Mouse (Mus musculus): ENCODE results near the gene Lgr4. TPM values are rescaled to one million over a fixed set of nuclear protein-coding genes. Genes with fewer than 3 reads are reported as not detected.
"Not testable (repeated sequence)": the region's sequence is repeated elsewhere in the genome, so short reads cannot be mapped to it uniquely, and the experiment has no call there.

The Lgr4 gene
- total RNA-seq (2012; rRNA removed) = 68.9 and 108 TPM in 2 replicates

DNA sequence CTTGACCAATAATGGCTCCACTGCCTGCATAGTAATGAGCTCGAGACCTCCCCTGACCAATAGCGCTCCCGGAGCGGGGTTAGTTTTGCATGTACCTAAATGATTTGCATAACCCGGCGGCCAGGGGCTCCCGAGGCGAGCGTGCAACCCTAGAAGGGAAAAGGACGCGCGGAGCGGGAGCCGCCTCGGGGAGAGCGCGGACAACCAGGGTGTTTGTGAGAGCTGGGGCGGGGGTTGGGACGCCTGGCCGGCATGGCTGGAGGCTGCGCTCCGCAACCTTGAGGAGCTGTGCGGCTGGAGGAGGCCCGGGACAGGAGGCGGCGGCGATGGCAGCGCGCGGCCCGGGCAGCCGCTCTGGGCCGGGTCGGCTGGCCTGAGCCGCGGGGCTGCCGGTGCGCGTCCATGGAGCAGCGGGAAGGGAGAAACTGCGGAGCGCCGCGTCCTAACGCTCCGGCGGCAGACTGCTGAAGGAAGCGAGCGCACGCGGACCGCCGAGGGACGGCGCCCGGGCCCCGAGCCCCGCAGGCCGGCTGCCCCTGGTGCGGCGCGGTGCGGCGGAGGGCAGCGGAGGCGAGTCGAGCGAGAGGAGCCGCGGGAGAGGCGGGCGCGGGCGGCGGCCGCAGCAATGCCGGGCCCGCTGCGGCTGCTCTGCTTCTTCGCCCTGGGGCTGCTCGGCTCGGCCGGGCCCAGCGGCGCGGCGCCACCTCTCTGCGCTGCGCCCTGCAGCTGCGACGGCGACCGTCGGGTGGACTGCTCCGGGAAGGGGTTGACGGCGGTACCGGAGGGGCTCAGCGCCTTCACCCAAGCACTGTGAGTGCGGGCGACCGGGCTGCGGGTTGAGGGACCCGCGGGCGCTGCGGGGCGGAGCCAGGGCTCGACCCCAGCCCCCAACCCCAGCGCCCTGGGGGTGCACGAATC is at the start of gene Lgr4:
Gene Lgr4 (plus strand): TSS at position 152 of the 918 bp plus-strand sequence.
- Histone ChIP-seq H3K9me3 (ENCODE audit: control insufficient read depth, insufficient read depth, low read depth, low read length) (no peaks in the 10 kb centered on the region), H3K4me3 (ENCODE audit: insufficient read depth in 1 of 2, low read depth in 1 of 2, low read length in 2 of 2, poor library complexity in 1 of 2, severe bottlenecking in 1 of 2) (peak within 1 kb of the TSS; percentile 93 to 96), H3K9ac (ENCODE audit: insufficient read depth, low read depth, low read length, poor library complexity, severe bottlenecking) (peak within 1 kb of the TSS; percentile 98), H3K4me1 (ENCODE audit: control insufficient read depth in 2 of 2, insufficient read depth in 2 of 2, low read length in 2 of 2, poor library complexity in 1 of 2) (peaks cover 7 to 12% of the 10 kb centered on the region in 2 experiments), H3K36me3 (ENCODE audit: control insufficient read depth, insufficient read depth, low read length, poor library complexity, severe bottlenecking) (peaks cover 2% of the 10 kb centered on the region), H3K27ac (ENCODE audit: insufficient read depth, low read depth, low read length, poor library complexity, severe bottlenecking) (peak within 1 kb of the TSS; percentile 97)
- no peak for TF ChIP-seq ZNF384 (IDR thresholded peaks at IDR 0.05; ENCODE audit: low read depth, low read length)
- peak; percentile 31; the same call in 1 of the 2 replicates for TF ChIP-seq HCFC1 (IDR thresholded peaks at IDR 0.05; ENCODE audit: borderline replicate concordance, insufficient read depth, low read length)
- peak; percentile 95 for DNase-seq (ENCODE audit: low read depth, low spot score)
- in situ Hi-C loops (cut with MboI; ENCODE audit: low sequenced_read_pairs in 2 of 2, unreplicated experiment in 2 of 2) = no loop called here

DNA sequence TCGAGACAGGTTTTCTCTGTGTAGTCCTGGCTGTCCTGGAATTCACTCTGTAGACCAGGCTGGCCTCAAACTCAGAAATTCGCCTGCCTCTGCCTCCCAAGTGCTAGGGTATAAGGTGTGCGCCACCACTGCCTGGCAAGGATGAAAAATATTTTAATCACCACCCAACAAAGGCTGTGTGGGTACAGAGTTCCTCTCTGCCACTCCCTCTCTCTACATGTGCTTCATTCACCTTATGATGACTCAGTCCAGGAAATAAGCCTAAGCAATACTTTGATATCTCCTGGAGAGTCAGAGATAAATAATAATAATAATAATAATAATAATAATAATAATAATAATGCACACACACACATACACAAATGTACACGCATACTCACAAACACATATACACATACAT is 38.0 kb upstream of the Lgr4 start:
- not testable (repeated sequence) for H3K36me3 ChIP-seq (ENCODE audit: control insufficient read depth, insufficient read depth, low read length, poor library complexity, severe bottlenecking); H3K9ac ChIP-seq (ENCODE audit: insufficient read depth, low read depth, low read length, poor library complexity, severe bottlenecking); DNase-seq (ENCODE audit: low read depth, low spot score); H3K27ac ChIP-seq (ENCODE audit: insufficient read depth, low read depth, low read length, poor library complexity, severe bottlenecking); H3K4me3 ChIP-seq (ENCODE audit: insufficient read depth in 1 of 2, low read depth in 1 of 2, low read length in 2 of 2, poor library complexity in 1 of 2, severe bottlenecking in 1 of 2); H3K4me1 ChIP-seq (ENCODE audit: control insufficient read depth in 2 of 2, insufficient read depth in 2 of 2, low read length in 2 of 2, poor library complexity in 1 of 2); H3K9me3 ChIP-seq (ENCODE audit: control insufficient read depth, insufficient read depth, low read depth, low read length)
- in situ Hi-C loops (cut with MboI; ENCODE audit: low sequenced_read_pairs in 2 of 2, unreplicated experiment in 2 of 2) = loop anchor here in 1 of 2 experiments (25.0 kb wide), 1 partner anchor 483 kb away; the partner anchor contains the start of gene Fibin

DNA sequence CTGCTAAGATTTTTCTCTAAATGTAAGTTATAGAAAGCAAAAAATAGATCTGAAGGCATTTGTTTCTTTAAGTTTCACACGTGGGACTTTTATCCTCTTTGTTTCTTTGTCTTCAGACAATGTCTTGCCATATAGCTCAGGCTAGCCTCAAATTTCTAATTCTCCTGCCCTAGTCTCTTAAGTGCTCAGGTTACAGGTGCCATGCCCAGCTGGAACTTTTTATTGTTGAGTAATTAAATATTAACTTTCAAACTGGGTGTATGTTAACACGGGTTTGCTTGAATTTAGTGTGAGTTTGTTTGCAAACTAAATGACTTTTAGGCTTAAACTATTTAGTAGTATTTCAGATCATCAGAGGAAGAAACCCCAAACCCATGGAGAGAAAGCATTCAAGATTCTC is 36.3 kb upstream of the Lgr4 start:
- in situ Hi-C loops (cut with MboI; ENCODE audit: low sequenced_read_pairs in 2 of 2, unreplicated experiment in 2 of 2) = loop anchor here in 1 of 2 experiments (25.0 kb wide), 1 partner anchor 481 kb away; the partner anchor contains the start of gene Fibin

DNA sequence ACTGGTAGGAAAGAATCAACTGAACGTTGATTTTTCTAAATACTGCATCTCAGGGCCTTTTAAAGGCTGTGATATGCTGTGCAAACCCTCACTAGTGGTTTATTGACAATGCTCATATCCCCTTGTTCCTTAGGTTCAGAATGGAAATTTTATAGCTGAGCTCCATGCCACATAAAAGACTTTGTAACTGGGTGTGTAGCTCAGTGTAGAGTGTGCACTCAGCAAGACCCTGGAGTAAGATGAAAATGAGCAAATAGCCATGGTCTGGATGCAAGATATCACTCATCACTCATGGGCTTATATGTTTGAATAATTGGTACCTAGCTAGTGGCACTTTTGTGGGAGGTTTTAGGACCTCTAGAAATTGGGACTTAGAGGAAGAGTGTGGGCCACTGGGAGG is 35.8 kb upstream of the Lgr4 start:
- Histone ChIP-seq H3K27ac (ENCODE audit: insufficient read depth, low read depth, low read length, poor library complexity, severe bottlenecking) (no peak overlapping the region), H3K36me3 (ENCODE audit: control insufficient read depth, insufficient read depth, low read length, poor library complexity, severe bottlenecking) (no peaks in the 10 kb centered on the region), H3K9me3 (ENCODE audit: control insufficient read depth, insufficient read depth, low read depth, low read length) (no peaks in the 10 kb centered on the region), H3K4me3 (ENCODE audit: insufficient read depth in 1 of 2, low read depth in 1 of 2, low read length in 2 of 2, poor library complexity in 1 of 2, severe bottlenecking in 1 of 2) (no peak overlapping the region), H3K9ac (ENCODE audit: insufficient read depth, low read depth, low read length, poor library complexity, severe bottlenecking) (no peak overlapping the region), H3K4me1 (ENCODE audit: control insufficient read depth in 2 of 2, insufficient read depth in 2 of 2, low read length in 2 of 2, poor library complexity in 1 of 2) (no peaks in the 10 kb centered on the region)
- no peak for DNase-seq (ENCODE audit: low read depth, low spot score)
- TF ChIP-seq ZNF384 (IDR thresholded peaks at IDR 0.05; ENCODE audit: low read depth, low read length) = no peak
- TF ChIP-seq MAFK (IDR thresholded peaks at IDR 0.05; ENCODE audit: insufficient read depth, low read depth, low read length) = no peak
- no peak for TF ChIP-seq CHD2 (IDR thresholded peaks at IDR 0.05; ENCODE audit: low read depth, low read length)
- TF ChIP-seq ZC3H11A (IDR thresholded peaks at IDR 0.05; ENCODE audit: borderline replicate concordance, low read depth, low read length) = no peak
- in situ Hi-C loops (cut with MboI; ENCODE audit: low sequenced_read_pairs in 2 of 2, unreplicated experiment in 2 of 2) = loop anchor here in 1 of 2 experiments (25.0 kb wide), 1 partner anchor 481 kb away; the partner anchor contains the start of gene Fibin

More for the DNA sequence above, 36.3 kb upstream of the Lgr4 start:
- Histone ChIP-seq H3K36me3 (ENCODE audit: control insufficient read depth, insufficient read depth, low read length, poor library complexity, severe bottlenecking) (no peaks in the 10 kb centered on the region), H3K4me1 (ENCODE audit: control insufficient read depth in 2 of 2, insufficient read depth in 2 of 2, low read length in 2 of 2, poor library complexity in 1 of 2) (no peaks in the 10 kb centered on the region), H3K9ac (ENCODE audit: insufficient read depth, low read depth, low read length, poor library complexity, severe bottlenecking) (no peak overlapping the region), H3K27ac (ENCODE audit: insufficient read depth, low read depth, low read length, poor library complexity, severe bottlenecking) (no peak overlapping the region), H3K9me3 (ENCODE audit: control insufficient read depth, insufficient read depth, low read depth, low read length) (no peaks in the 10 kb centered on the region), H3K4me3 (ENCODE audit: insufficient read depth in 1 of 2, low read depth in 1 of 2, low read length in 2 of 2, poor library complexity in 1 of 2, severe bottlenecking in 1 of 2) (no peak overlapping the region)
- TF ChIP-seq ZNF384 (IDR thresholded peaks at IDR 0.05; ENCODE audit: low read depth, low read length) = no peak
- no peak for TF ChIP-seq HCFC1 (IDR thresholded peaks at IDR 0.05; ENCODE audit: borderline replicate concordance, insufficient read depth, low read length)
- TF ChIP-seq ZC3H11A (IDR thresholded peaks at IDR 0.05; ENCODE audit: borderline replicate concordance, low read depth, low read length) = no peak
- no peak for TF ChIP-seq MAFK (IDR thresholded peaks at IDR 0.05; ENCODE audit: insufficient read depth, low read depth, low read length)
- no peak for TF ChIP-seq CHD2 (IDR thresholded peaks at IDR 0.05; ENCODE audit: low read depth, low read length)
- no peak for DNase-seq (ENCODE audit: low read depth, low spot score)
